Mouse (Mus musculus) cerebellum, postnatal 36 days (tissue): ENCODE data around the gene Hist1h3g.
A peak's percentile ranks its signal among the peaks of the same experiment; 100 is the strongest.

Source experiments
- DNase-seq, 2 experiments: peaks; one replicate each; pipeline ENCODE4 v3.0.0; 2021 to 2022; ENCODE audit warnings: mixed read lengths in 2 of 2

Gene Hist1h3g

DNA sequence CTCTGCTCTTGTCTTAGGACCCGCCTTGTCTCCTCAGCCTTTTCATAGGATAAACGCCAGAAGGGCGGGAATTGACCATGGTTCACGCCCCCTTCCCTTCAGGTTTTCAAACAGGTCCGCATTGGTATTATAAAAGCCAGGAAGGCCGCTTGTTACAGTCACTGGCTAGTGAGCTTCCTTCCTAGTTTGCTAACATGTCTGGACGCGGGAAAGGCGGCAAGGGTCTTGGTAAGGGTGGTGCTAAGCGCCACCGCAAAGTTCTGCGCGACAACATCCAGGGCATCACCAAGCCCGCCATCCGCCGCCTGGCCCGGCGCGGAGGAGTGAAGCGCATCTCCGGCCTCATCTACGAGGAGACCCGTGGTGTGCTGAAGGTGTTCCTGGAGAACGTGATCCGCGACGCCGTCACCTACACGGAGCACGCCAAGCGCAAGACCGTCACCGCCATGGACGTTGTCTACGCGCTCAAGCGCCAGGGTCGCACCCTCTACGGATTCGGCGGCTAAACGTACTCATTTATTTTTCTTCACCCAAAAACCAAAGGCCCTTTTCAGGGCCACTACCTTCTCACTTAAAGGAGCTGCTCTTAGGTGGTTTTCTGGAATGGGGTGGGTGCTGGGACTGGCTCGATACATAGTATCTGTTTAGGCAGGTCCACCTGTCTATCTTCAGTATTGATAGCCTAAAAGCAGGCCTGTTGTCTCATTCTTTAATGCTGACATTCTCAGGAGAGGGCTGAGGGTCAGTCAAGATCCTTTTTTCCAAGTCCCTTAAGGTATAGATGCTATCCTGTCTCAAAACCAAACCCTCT is 46.4 kb downstream of the Hist1h3g start, which contains the start of gene Hist1h4d:
Gene Hist1h4d (plus strand): TSS at position 191 of the 811 bp plus-strand sequence.
- DNase-seq: peak; percentile 88 to 97

DNA sequence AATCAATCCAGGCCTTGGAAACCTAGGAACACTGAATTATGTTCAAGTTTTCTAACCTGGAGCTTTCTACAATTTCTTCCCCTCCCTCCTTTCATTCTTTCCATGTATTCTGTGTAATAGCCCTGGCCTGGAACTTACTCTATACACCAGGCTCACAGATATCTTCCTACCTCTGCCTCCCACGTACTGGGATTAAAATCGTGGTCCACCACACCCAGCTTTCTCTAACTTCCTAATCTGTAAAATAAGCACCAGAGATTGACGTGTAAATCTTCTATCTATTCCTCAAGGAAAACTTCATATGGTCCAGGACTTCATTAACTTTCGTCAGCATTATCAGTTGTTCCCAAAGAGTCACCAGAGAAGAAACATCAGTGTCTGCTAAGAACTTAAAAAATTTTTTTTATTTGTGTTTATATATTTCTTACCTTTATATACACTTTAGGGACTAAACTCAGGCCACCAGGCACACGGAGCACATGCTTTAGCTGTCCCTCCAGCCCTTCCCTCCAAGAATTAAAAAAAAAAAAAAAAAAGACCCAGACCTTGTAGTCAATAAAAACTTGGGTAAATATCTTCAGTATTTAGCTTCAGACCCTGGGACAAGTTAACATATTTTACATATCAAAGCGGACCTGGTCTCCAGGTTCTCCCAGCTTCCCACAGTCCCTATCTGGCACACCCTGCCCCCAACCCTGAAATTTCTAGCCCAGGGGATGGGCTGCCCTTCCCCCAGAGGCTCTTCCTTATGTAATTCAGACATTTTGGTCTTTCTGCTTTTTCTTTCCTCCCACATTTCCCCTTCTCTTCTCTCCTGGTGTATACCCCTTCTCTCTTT is 47.2 kb downstream of the Hist1h3g start:
- DNase-seq: no peak

DNA sequence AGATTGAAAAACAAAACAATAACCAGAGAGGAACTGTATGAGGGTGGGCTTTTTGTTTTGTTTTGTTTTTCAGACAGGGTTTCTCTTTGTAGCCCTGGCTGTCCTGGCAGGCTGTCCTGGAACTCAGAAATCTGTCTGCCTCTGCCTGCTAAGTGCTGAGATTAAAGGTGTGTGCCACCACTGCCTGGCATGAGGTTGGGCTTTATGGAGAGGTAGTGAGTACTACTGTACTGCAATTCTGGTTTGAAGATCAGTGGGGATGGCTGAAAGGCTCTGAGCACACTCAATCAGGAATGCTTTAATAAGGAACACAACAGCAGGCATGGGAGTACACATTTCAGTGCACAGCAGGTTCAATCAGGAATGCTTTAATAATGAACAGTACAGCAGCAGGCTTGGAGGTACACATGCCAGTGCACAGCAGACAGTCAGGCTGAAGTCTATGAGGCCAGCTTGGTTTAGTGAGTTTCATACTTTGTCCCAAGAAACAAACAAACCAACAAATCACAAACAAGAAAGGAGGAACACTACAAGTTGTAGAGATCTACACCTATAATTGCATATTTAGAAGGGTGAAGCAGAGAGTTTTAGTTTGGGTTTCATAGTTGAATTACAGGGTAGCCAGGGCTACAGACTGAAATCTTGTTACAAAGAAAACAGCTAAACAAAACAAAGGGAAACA is 48.3 kb downstream of the Hist1h3g start:
- no peak for DNase-seq

DNA sequence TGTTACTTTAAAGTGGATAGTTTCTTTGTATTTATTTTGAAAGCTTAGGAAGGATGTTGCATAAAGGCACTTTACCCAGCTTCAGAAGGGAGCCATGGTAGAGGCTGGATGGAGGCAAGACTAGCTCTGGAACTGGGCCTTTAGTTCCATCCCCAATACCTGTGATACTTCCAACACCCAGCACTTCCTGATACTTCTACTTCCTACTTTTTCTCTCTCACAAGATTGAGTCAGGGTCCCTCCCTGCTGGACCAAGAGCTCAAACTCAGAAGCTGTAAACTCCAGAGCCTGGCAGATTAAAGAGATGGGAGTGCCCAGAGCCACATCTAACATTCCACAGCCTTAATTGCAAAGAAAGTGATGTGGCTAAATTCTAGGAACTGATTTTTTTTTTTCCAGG is 49.1 kb downstream of the Hist1h3g start:
- no peak for DNase-seq

DNA sequence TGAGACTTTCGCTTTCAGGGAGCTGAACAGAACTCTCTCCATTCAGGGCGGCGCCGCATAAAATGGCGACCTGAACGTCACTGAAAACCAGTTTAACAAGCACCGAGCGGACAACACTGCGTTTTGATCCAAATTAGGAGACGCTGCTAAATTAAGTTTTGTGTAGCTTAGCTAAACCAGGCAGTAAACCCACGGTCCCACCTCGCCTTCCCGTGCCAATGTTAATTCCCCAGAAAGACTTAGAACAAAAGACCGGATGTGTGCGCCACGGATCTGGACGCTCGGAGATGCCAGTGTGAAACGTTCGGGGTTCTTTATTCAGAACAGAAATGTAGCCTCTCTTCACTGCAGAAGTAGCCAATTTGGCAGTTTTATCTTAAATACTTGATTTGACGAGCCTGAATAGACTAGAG is 49.8 kb downstream of the Hist1h3g start:
- DNase-seq: peak; percentile 47 to 57
